Mouse (Mus musculus) ES-E14 (cell line): Measurements from ENCODE around the gene Itpr1.

Experiments
- CHD2 ChIP-seq: IDR thresholded peaks from 2 replicates; pipeline ENCODE4 v1.6.1; 2014; ENCODE audit warnings: mild to moderate bottlenecking, low read depth, low read length, inconsistent platforms
- HCFC1 ChIP-seq: IDR thresholded peaks from 2 replicates; pipeline ENCODE4 v1.6.1; 2012; ENCODE audit warnings: low read length, inconsistent platforms, borderline replicate concordance; ENCODE audit not compliant: insufficient read depth
- MAFK ChIP-seq: IDR thresholded peaks from 2 replicates; pipeline ENCODE4 v1.6.1; 2014; ENCODE audit warnings: mild to moderate bottlenecking, low read depth, low read length, inconsistent platforms; ENCODE audit not compliant: insufficient read depth
- ZC3H11A ChIP-seq: IDR thresholded peaks from 2 replicates; pipeline ENCODE4 v1.6.1; 2012; ENCODE audit warnings: low read depth, mild to moderate bottlenecking, inconsistent platforms, low read length, borderline replicate concordance
- ZNF384 ChIP-seq: IDR thresholded peaks from 2 replicates; pipeline ENCODE4 v1.6.1; 2012; ENCODE audit warnings: low read depth, low read length, inconsistent platforms

DNA sequence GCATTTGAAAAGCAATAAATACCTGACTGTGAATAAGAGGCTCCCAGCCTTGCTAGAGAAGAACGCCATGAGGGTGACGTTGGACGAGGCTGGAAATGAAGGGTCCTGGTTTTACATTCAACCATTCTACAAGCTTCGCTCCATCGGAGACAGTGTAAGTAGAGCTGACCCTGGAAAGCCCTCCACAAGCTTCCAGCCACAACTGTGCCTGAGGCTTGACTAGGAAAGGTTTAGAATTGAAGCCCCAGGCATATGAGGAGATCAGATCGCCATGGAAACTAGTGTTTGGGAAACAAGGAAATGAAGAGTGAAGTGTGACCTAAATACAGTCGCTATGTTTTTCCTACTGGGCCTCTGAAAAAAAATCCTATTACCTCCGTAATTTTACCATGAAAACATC lies 139.1 kb downstream of the Itpr1 start:
- TF ChIP-seq ZNF384 (no peak), ZC3H11A (no peak), HCFC1 (no peak), MAFK (no peak), CHD2 (no peak)
